Mouse (Mus musculus) midbrain, postnatal 0 days (tissue): ENCODE results near the gene Cdh1. TPM values are rescaled to one million over a fixed set of nuclear protein-coding genes. Genes with fewer than 3 reads are reported as not detected.

Experiments used
- ATAC-seq: fragments of 200-750 bp; cut with Nextera tagmentation; 2 replicates; pipeline ENCODE4 v1.8.0; 2017; ENCODE audit warnings: moderate number of reproducible peaks, mild to moderate bottlenecking, moderate TSS enrichment, moderate library complexity; ENCODE audit not compliant: low FRiP score
- DNase-seq: peaks from one replicate; pipeline ENCODE4 v3.0.0-alpha.2; 2015; ENCODE audit warnings: low spot score
- H3K27ac ChIP-seq: fragments of 300-500 bp; sonication (generic); 2 replicates; pipeline ENCODE4 v1.5.1; 2014; ENCODE audit warnings: low read depth, mild to moderate bottlenecking, low read length, mixed read lengths
- H3K27me3 ChIP-seq: fragments of 300-500 bp; sonication (generic); 2 replicates; pipeline ENCODE4 v1.6.1; 2014; ENCODE audit warnings: low read length, control low read depth, mixed read lengths; ENCODE audit not compliant: insufficient read depth
- H3K36me3 ChIP-seq: fragments of 300-500 bp; sonication (generic); 2 replicates; pipeline ENCODE4 v1.6.1; 2014; ENCODE audit warnings: low read length, control low read depth, mixed read lengths; ENCODE audit not compliant: insufficient read depth
- H3K4me1 ChIP-seq: fragments of 300-500 bp; sonication (generic); 2 replicates; pipeline ENCODE4 v1.6.1; 2014; ENCODE audit warnings: mild to moderate bottlenecking, control low read depth, antibody characterized with exemption, low read length, mixed read lengths; ENCODE audit not compliant: insufficient read depth
- H3K4me2 ChIP-seq: fragments of 300-500 bp; sonication (generic); 2 replicates; pipeline ENCODE4 v1.6.1; 2014; ENCODE audit warnings: low read depth, mild to moderate bottlenecking, low read length, mixed read lengths; ENCODE audit not compliant: poor library complexity, severe bottlenecking
- H3K4me3 ChIP-seq: fragments of 300-500 bp; sonication (generic); 2 replicates; pipeline ENCODE4 v1.5.1; 2014; ENCODE audit warnings: low read depth, mild to moderate bottlenecking, low read length, moderate library complexity
- H3K9ac ChIP-seq: fragments of 300-500 bp; sonication (generic); replicated peaks from 2 replicates; pipeline ENCODE4 v1.6.1; 2014; ENCODE audit warnings: mild to moderate bottlenecking, low read length, moderate library complexity, mixed read lengths; ENCODE audit not compliant: poor library complexity, severe bottlenecking
- H3K9me3 ChIP-seq: fragments of 300-500 bp; sonication (generic); 2 replicates; pipeline ENCODE4 v1.6.1; 2016; ENCODE audit warnings: low read length, control low read depth
- CTCF ChIP-seq: IDR thresholded peaks from 2 replicates; pipeline ENCODE4 v1.5.1; 2016; ENCODE audit warnings: antibody characterized with exemption, mild to moderate bottlenecking
- WGBS: fragments of 180-500 bp; shearing (Covaris S2); extraction: QIAGEN DNeasy Blood & Tissue Kit; methylation state at CpG from one replicate; pipeline ENCODE4 v1.1.7; 2014; 5-methylcytosine and 5-hydroxymethylcytosine counted together
- polyA plus RNA-seq: library from polyadenylated mRNA; unstranded; fragments of >200 nt; fragmentation: Nextera tagmentation; extraction: Ambion mirVana; gene quantifications from 2 replicates; pipeline ENCODE4 v1.2.1, GENCODE M21; 2015
- total RNA-seq: library from RNA; depleted of rRNA; stranded (reverse); fragments of >200 nt; gene quantifications from 2 replicates; pipeline ENCODE4 v1.2.3, GENCODE M21; 2014

The Cdh1 gene
- total and polyA plus RNA-seq, 2 experiments from 2014 or later, result 6.9 to 7.9 TPM

DNA sequence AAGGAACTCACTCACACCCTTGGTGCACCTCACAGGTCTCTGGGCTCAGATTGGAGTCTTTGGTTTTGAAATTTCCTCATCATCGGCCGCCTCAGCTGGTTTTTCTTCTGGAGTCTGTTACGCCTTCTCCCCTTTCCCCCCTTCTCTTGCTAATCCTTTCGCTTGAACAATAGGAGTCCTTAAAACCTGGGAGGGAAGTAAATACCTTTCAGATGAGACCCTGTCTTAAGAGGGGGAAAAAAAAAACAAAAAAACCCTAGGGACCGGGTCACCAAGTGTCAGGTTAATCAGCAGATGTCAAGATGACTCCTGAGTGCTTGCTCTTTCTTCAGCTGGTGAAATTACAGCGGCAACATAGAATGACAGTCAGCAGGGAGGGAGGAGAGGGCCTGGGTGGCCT lies 14.0 kb downstream of the Cdh1 start:
- no peaks in the 10 kb centered on the region for H3K27me3 ChIP-seq
- no peaks in the 10 kb centered on the region for H3K4me1 ChIP-seq
- no peaks in the 10 kb centered on the region for H3K36me3 ChIP-seq
- H3K4me3 ChIP-seq, result no peak overlapping the region
- no peak overlapping the region for H3K27ac ChIP-seq
- no peak overlapping the region for H3K9ac ChIP-seq
- H3K9me3 ChIP-seq, result no peaks in the 10 kb centered on the region
- no peak for TF ChIP-seq CTCF
- no peak overlapping the region for H3K4me2 ChIP-seq
- ATAC-seq (no peak), DNase-seq (no peak)
- WGBS, result 22% methylated on average over 6 of the region's 6 CpGs

DNA sequence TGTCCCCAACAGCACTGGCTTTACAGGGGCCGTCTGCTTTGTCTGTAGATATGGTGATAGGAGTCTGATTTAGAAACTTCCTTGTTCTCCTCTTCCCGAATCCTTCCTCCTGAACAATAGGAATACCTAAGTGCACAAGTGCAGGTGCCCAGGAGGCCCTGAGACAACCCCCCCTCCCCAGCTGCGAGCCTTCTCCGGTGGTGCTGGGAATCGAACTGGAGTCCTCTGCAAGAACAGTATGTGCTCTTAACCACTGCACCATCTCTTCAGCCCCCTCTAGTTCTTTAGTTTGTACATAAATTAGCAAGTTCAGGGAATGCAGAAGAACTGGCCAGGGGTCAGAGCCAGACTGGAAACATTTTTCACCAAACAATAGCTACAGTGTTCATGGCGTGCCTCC lies 14.7 kb downstream of the Cdh1 start:
- no peak for TF ChIP-seq CTCF
- ATAC-seq, result no peak
- Histone ChIP-seq H3K4me3 (no peak overlapping the region), H3K9me3 (no peaks in the 10 kb centered on the region), H3K36me3 (no peaks in the 10 kb centered on the region), H3K27me3 (no peaks in the 10 kb centered on the region), H3K9ac (no peak overlapping the region), H3K27ac (no peak overlapping the region), H3K4me2 (no peak overlapping the region), H3K4me1 (no peaks in the 10 kb centered on the region)
- DNase-seq, result no peak
- WGBS, result 78% methylated on average over 6 of the region's 6 CpGs

- 70% methylated on average over 6 of the region's 6 CpGs for WGBS
- Histone ChIP-seq H3K4me2 (no peak overlapping the region), H3K27ac (no peak overlapping the region), H3K36me3 (no peaks in the 10 kb centered on the region), H3K9me3 (no peaks in the 10 kb centered on the region), H3K9ac (no peak overlapping the region), H3K4me1 (no peaks in the 10 kb centered on the region), H3K4me3 (no peak overlapping the region), H3K27me3 (no peaks in the 10 kb centered on the region)
- no peak; the same call in 1 of the 2 replicates for TF ChIP-seq CTCF
- ATAC-seq, result no peak
- no peak for DNase-seq
These were observed 15.2 kb downstream of the Cdh1 start for GRCm38 (mm10) chr8:106618324-106618723.

- Histone ChIP-seq H3K27ac (no peak overlapping the region), H3K9ac (no peak overlapping the region), H3K4me1 (no peaks in the 10 kb centered on the region), H3K4me2 (no peak overlapping the region), H3K36me3 (no peaks in the 10 kb centered on the region), H3K27me3 (no peaks in the 10 kb centered on the region), H3K9me3 (no peaks in the 10 kb centered on the region), H3K4me3 (no peak overlapping the region)
- no peak for TF ChIP-seq CTCF
- no peak; the same call in 1 of the 2 replicates for ATAC-seq
- DNase-seq, result peak; percentile 12
- 60% methylated on average over 9 of the region's 9 CpGs for WGBS
These were observed 16.5 kb downstream of the Cdh1 start for GRCm38 (mm10) chr8:106619549-106620245.

DNA sequence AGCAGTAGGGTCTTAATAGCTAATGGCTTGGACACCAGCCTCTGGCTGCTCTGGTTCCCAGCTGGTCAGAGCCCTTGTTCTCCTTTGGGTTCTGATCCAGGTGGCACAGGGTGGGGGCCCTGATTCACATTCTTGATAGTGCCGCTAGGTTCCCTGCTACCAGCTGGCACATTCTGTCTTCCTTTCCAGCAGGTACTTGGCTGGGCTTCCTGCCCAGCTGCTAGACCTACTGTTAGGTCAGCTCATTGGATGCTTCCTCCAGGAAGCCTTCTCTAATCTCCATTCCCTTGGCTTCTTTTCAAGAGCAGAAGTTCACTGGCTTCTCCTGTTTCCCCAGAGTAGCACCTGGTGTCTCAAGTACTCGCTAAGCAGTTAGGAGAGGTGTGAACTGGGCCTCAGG lies 17.3 kb downstream of the Cdh1 start:
- Histone ChIP-seq H3K9me3 (no peaks in the 10 kb centered on the region), H3K27ac (no peak overlapping the region), H3K4me3 (no peak overlapping the region), H3K9ac (no peak overlapping the region), H3K27me3 (no peaks in the 10 kb centered on the region), H3K4me2 (no peak overlapping the region), H3K36me3 (no peaks in the 10 kb centered on the region), H3K4me1 (no peaks in the 10 kb centered on the region)
- TF ChIP-seq CTCF, result no peak
- DNase-seq, result no peak
- WGBS, result 84% methylated on average over 2 of the region's 2 CpGs
- no peak for ATAC-seq

DNA sequence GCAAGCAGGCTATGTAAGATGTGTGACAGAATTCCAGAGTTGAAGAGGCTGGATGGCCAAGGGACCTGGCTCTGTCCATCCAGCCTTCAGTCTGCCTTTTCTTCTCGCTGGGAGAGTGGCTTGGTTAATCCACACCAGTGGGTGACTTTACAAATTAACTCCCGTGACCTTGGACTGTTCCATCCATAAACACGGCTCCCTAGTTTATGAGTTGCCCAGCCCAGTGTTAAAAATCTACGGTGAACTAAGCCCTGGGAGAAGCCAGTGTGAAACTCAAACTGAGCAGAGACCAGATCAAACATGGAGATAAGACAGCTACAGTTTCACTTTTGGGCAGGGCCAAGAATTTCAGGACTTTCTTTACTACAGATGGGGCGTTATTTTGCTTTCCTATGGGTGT lies 19.9 kb downstream of the Cdh1 start:
- Histone ChIP-seq H3K4me3 (no peak overlapping the region), H3K9ac (no peak overlapping the region), H3K4me1 (no peaks in the 10 kb centered on the region), H3K9me3 (no peaks in the 10 kb centered on the region), H3K4me2 (no peak overlapping the region), H3K27ac (no peak overlapping the region), H3K27me3 (no peaks in the 10 kb centered on the region), H3K36me3 (no peaks in the 10 kb centered on the region)
- DNase-seq, result no peak
- 65% methylated on average over 5 of the region's 5 CpGs for WGBS
- no peak for ATAC-seq
- TF ChIP-seq CTCF, result no peak
